Mouse (Mus musculus) activated CD4-positive, CD25-positive, alpha-beta regulatory T cell, adult 4 months (primary cell): ENCODE results near the gene Clip2. TPM values are rescaled to one million over a fixed set of nuclear protein-coding genes. Genes with fewer than 3 reads are reported as not detected.
"Not testable (repeated sequence)": the region's sequence is repeated elsewhere in the genome, so short reads cannot be mapped to it uniquely, and the experiment has no call there.

Experiments
- ATAC-seq: one replicate; pipeline ENCODE4 v1.8.0; 2017
- polyA plus RNA-seq, 2 experiments: library from polyadenylated mRNA; unstranded; fragments of 100-300 nt; shearing (Covaris generic); gene quantifications; one replicate each; pipeline ENCODE4 v1.2.1; 2017

The Clip2 gene
- polyA plus RNA-seq, 2 experiments from 2014 or later = 0.30 to 1.1 TPM

DNA sequence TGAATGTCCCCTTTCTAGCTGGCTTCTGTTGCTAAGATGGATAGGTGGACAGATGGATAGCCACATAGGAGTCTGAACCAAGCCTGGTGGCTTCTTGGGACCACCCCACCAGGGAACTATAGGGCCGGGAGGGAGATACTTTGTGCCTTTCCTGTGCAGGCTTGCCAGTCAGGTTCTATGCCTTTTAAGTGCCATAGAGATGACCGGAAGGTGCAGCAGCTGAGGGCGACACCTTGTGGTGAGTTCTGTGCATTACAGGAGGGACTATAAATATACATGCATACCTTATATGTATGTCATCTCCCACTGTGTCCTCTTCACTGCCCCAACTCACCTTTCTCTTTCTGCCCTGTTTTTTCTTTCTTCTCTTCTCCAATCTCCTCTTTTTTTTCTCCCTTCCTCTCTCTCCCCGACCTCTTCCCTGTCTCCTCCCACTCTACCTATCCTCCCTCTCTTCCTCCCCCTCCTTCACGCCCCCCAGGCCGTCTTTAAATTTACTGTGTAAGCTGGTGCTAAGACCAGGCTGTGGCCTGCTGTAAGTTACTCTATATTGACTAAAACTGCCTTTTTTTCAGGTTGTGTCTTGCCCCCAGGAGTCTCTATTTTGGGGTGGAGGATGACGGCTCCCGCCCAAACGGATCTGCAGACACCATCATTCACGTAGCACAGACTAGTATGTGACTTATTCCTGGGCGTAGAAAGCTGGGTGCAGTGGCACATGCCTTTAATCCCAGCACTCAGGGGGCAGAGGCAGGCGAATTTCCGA lies 66.2 kb downstream of the Clip2 start:
- peak; percentile 59 for ATAC-seq

DNA sequence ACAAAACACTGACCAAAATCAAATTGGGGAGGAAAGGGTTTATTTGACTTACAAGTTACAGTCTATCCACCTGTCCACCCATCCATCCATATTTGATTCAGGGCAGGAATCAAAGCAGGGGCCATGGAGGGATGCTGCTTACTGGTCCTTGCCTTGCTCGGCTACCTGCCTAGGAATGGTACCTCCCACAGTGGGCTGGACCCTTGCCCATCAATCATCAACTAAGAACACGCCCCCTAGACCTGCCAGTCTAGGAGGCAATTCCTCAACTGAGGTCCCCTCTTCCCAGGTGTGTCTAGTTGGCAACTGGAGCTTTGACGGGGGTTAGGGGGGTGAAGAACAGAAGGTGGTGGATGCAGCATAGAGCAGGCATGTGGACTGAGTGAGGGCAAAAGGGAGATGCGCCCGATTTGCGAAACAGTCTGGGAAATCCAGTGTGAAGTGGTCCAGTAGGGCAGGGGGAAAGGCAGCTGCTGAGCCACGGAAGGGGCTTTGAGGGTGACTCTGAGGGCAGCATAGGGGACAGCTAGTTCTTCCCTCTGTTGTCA lies 67.0 kb downstream of the Clip2 start:
- ATAC-seq = no peak

DNA sequence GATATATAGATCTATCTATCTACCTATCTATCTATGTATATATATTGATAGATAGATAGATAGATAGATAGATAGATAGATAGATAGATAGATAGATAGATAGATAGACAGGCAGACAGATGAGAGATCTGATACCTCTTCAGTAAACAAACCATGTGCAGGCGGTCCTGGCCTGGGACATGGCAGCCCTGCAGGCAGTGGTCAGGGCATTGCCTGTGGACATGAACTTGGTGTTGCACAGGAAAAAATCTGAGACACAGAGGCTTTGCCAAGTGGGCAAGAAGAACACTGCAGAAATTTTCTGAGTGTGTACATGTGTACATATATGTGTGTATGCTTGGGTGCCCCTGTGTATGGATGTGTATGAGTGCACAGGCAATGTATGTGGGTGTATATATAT lies 68.9 kb downstream of the Clip2 start:
- no peak for ATAC-seq

- peak; percentile 55 for ATAC-seq
These were observed 69.9 kb downstream of the Clip2 start for GRCm38 (mm10) chr5:134482331-134482730.

- not testable (repeated sequence) for ATAC-seq
These were observed 73.3 kb downstream of the Clip2 start for GRCm38 (mm10) chr5:134478886-134479285.

- not testable (repeated sequence) for ATAC-seq
These were observed 76.5 kb downstream of the Clip2 start for GRCm38 (mm10) chr5:134475686-134476085.

DNA sequence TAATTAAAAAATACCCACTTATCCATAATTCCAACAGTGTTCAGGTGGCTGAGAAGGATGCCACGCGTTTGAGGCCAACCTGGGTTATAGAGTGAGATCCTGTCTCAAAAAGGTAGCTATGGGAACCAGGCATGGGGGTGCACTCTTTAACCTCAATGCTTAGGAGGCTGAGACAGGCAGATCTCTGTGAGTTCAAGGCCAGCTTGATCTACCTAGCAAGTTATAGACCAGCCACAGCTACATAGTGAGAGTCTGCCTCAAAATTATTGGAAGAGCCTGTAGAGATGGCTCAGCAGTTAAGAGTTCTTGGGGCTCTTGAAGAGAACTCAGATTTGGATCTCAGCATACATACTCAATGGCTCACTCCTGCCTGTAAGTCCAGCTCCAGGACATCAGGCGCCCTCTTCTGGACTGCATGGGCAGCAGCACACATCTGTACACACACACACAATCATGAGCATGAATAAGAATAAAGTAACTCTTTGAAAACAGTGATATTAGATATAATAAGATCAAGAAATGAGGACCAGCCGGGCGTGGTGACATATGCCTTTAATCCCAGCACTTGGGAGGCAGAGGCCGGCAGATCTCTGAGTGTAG lies 77.1 kb downstream of the Clip2 start:
- ATAC-seq = no peak

DNA sequence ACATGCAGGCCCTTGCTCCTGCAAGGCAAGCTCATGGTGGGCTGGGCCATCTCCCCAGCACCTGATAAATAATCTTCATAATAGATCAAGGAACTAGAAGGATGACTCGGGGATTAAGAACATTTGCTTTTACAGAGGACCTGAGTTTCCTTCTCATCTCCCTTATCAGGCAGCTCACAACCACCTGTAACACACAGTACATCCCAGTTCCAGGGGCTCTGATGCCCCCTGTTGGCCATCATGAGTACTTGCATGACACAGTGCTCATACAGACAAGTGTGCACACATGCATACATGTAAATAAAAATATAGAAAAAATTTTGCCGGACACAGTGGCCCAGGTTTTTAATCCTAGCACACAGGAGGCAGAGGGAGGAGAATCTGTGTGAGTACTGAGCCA lies 78.3 kb downstream of the Clip2 start:
- ATAC-seq = no peak

DNA sequence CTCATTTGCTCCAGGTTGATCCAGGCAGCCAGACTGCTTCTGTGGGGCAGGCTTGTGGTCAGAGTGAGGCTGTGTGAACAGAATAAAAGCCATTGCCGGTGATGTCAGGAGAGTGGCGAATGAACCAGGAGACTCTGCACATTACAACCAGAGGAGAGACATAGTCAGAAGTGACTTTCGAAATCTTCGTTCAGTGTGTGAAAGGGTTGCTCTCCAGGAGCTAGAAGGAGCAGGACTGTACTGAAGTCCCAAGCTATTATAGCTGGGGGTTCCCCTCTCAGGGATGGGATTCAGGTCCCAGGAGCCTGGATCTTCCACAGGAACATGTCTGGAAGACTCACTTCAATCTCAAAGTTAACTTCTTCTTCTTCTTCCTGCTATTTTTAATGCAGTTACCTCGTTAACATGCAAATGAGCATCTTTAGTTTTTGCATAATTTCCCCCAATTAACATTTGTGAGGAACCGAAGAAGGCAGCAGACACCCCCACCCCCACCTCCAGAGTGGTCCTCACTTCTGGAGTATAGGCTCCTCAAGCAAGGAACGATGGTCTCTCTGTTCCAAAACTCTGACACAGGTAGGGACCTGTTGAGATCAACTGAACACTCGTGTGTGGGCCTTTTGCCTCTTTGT lies 81.6 kb downstream of the Clip2 start:
- ATAC-seq = no peak

DNA sequence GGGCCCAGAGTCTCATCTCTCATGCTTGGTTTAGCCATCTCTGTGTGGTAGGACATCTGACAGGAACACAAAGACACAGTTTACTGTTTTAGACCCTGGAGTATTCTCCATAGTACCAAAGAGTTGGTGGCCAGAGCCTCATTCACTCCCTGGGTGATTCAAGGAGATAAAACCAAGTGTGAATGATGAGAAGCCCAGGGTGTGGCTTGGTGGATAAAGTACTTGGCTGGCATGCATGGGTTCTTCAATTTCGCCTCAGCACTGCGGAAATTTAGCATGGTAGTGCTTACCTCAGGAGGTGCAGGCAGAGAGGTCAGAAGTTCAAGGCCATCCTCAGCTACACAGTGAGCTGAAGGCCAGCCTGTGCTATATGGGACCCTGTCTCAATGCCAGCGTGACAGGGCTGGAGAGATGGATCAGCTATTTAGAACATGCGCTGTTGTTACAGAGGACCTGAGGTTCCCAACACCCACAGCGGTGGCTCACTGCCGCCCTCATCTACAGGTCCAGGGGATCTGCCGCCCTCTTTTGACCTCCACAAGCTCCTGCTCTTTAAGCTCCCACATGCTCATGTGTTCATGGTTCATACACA lies 82.6 kb downstream of the Clip2 start:
- no peak for ATAC-seq

DNA sequence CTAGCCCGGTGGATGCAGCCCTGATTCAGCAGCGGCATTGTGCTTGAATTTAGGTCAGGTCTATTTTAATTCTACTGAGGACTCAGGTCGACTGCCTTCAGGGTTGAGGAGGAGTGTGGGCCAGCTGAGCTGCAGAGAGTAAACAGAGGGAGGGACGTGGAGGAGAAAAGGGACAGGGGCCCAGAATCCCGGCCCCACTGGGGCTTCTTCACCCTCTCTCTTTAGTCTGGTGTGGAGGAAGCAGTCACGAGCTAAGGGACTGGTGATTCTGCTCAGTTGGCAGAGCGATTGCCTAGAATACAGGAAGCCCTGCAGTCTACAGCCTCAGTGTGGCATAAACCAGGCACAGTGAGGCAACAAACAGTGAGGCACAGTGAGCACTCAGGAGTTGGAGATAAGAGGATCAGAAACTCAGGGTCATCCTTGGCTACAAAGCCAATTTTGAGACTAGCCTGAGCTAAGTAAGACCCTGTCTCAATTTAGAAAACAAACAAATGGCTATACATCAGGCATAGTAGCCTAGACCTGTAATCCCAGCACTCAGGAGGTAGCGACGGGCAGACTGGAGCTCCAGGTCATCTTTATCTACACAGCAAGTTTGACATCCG lies 84.0 kb downstream of the Clip2 start:
- no peak for ATAC-seq

DNA sequence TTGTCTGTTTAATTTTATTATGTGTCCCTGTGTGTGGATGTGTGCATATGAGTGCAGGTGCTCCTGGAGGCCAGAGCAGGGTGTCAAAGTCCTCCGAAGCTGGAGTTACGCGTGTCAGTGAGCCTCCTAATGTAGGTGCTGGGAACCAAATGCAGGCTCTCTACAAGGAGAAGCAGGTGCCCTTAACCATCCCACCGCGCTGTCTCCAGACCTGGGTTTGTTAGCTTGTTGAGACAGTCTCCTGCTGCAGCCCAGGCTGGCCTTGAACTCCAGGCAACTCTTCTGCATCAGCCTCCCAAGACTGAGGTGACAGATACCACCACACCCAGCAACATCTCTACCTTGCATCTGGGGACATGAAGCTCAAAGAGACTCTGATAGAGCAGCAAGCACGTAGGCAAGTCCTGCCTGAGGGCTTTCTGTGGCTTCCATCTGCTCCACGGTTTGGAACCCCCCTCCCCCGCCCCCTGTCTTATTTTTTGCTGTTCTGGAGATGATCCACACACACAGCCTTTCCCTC lies 85.1 kb downstream of the Clip2 start:
- ATAC-seq = no peak

- ATAC-seq = no peak
These were observed 85.8 kb downstream of the Clip2 start for GRCm38 (mm10) chr5:134466296-134467029.

DNA sequence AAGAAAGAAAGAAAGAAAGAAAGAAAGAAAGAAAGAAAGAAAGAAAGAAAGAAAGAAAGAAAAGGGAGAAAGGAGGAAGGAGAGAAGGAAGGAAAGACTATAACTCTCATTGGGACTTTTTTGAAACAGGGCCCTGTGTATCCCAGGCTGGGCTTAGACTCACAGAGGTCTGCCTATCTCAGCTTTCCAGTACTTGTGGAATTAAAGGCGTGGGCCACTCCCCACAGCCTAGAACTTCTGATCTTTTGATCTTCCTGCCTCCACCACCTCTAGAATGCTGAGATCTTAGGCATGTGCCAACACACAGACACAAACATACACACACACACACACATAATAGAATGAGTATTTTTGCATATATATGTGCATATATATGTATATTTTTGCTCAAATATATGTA lies 87.0 kb downstream of the Clip2 start:
- ATAC-seq = no peak

GRCm38 (mm10) chr5:134464225-134464624 lies 88.0 kb downstream of the Clip2 start:
- ATAC-seq = no peak

DNA sequence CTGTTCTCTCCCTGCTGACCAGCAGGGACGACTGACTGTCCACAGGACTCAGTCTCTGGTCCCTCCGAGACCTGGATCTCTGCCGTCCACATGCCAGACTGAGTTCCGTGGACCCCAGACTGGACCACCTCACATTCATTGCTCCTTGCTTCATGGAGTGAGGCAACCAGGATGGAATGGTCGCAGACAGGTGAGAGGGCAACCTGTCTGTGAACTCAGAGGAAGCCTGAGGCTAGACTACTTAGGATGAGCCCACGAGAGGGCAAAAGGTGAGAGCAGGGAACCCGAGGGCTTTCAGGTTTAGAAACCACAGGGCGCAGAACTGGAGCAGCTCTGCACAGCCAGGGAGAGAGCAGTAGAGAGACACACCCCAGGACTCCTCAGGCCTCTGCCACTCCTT lies 89.5 kb downstream of the Clip2 start:
- no peak for ATAC-seq

GRCm38 (mm10) chr5:134462316-134462715 lies 89.9 kb downstream of the Clip2 start:
- no peak for ATAC-seq

GRCm38 (mm10) chr5:134460546-134460945 lies 91.7 kb downstream of the Clip2 start:
- ATAC-seq = no peak

- no peak for ATAC-seq
These were observed 93.1 kb downstream of the Clip2 start for GRCm38 (mm10) chr5:134459096-134459495.

GRCm38 (mm10) chr5:134458416-134458815 lies 93.8 kb downstream of the Clip2 start:
- ATAC-seq = no peak

DNA sequence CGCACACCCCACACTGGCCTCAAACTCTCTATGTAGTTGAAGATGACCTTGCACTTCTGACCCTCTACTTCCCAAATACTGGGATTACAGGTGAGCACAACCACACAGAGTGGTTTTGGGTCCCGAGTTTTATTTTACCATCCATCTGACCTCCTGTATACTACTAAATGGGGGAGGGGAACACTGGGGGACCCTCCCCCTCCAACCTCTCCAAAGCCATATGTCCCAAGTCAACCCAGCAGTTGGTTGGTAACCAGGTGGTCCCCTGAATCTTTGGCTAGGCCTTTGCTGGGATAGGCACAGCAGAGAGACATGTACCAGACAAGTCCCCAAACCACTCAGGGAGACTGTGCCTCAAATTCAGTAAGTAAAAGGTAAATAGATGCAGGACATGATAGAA lies 94.9 kb downstream of the Clip2 start:
- no peak for ATAC-seq

DNA sequence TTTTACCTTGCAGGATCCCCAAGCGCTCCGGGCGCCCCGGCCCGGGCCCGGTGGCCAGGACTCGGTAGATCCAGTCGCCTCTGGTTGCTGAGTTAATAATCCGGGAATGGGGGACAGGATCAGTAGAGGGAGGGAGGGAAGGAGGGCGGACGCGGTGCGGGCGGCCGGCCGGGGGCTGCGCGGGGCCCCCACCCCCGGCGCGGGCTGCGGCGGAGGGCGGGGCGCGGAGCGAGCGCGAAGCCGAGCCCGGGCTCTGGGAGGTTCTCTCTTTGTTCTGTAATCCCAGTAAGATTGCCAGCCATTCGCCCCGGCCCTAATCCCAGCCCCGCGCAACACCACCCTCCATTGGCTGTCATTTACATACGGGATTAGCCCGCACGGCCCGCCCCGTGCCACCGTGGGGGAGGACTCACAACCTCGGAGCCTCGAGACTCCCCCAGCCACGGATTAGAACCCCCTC lies 95.7 kb downstream of the Clip2 start, which contains the start of gene Gtf2ird1:
TSS of gene Gtf2ird1 (minus strand) at position 214 of the 460 bp plus-strand sequence.
- peak; percentile 52 for ATAC-seq
